Mouse (Mus musculus) olfactory bulb, adult 2 months (tissue): Measurements from ENCODE around the gene Grm1.

Source experiments
- CTCF ChIP-seq: fragments of 200-500 bp; IDR thresholded peaks from 2 replicates; pipeline ENCODE4 v1.5.1; 2012; ENCODE audit warnings: low read depth, mild to moderate bottlenecking, low read length, moderate library complexity; ENCODE audit not compliant: insufficient read depth
- POLR2A ChIP-seq: fragments of 200-500 bp; IDR thresholded peaks from 2 replicates; pipeline ENCODE4 v1.6.1; 2012; ENCODE audit warnings: mild to moderate bottlenecking, low read depth, low read length, moderate library complexity; ENCODE audit not compliant: insufficient read depth

DNA sequence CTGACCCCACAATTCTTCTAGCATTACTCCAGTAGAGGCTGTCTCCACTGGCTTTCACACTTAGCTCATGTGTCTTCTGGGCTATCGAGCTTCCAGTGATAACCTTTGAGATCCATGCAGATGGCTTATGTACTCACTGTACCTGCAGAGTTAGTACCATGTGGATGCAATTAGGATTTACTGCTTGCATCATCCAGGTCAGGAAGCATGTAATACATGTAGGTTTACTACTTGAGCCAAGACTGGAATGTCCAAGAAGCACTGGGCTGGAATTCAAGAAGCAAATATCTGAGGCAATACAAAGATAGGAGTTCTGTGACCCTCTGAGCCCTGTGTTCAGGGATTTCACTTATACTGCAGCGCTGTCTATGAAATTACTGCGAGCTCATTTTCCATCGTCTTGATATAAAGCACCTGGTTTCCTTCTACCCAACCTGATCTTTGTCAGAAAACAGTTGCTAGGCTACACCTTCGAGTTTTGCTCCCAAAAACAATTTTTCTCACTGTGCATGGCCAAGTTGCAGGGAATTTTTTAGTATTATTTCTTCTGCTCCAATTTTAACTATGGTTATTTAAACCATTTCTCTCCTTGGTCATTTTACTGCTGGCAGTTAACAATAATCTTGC lies 237.0 kb downstream of the Grm1 start:
- TF ChIP-seq CTCF (no peak), POLR2A (no peak)
